Mouse (Mus musculus) heart, embryonic 16.5 days (tissue): ENCODE measurements around the gene Cox20. TPM values are rescaled to one million over a fixed set of nuclear protein-coding genes. Genes with fewer than 3 reads are reported as not detected.
"Not testable (repeated sequence)": the region's sequence is repeated elsewhere in the genome, so short reads cannot be mapped to it uniquely, and the experiment has no call there.

Experiments used
- ATAC-seq: fragments of 200-750 bp; cut with Nextera tagmentation; replicated peaks from 2 replicates; pipeline ENCODE4 v1.8.0; 2017; ENCODE audit warnings: moderate number of reproducible peaks; ENCODE audit not compliant: insufficient read depth, low FRiP score; ENCODE audit errors: extremely low read depth
- H3K27ac ChIP-seq: fragments of 300-500 bp; sonication (generic); 2 replicates; pipeline ENCODE4 v1.5.1; 2014; ENCODE audit warnings: mild to moderate bottlenecking, low read length, control low read depth, moderate library complexity
- H3K27me3 ChIP-seq: fragments of 300-500 bp; sonication (generic); 2 replicates; pipeline ENCODE4 v1.6.1; 2014; ENCODE audit warnings: low read length, mixed read lengths; ENCODE audit not compliant: control insufficient read depth, insufficient read depth
- H3K36me3 ChIP-seq: fragments of 300-500 bp; sonication (generic); 2 replicates; pipeline ENCODE4 v1.6.1; 2014; ENCODE audit not compliant: control insufficient read depth, insufficient read depth
- H3K4me1 ChIP-seq: fragments of 300-500 bp; sonication (generic); 2 replicates; pipeline ENCODE4 v1.6.1; 2014; ENCODE audit warnings: low read length, mixed read lengths; ENCODE audit not compliant: control insufficient read depth, insufficient read depth
- H3K4me2 ChIP-seq: fragments of 300-500 bp; sonication (generic); 2 replicates; pipeline ENCODE4 v1.6.1; 2014; ENCODE audit warnings: low read depth, mild to moderate bottlenecking, control low read depth, low read length
- H3K4me3 ChIP-seq: fragments of 300-500 bp; sonication (generic); 2 replicates; pipeline ENCODE4 v1.5.1; 2014; ENCODE audit warnings: mild to moderate bottlenecking, control low read depth, low read length
- H3K9ac ChIP-seq: fragments of 300-500 bp; sonication (generic); 2 replicates; pipeline ENCODE4 v1.6.1; 2014; ENCODE audit warnings: low read length, control low read depth
- H3K9me3 ChIP-seq: fragments of 300-500 bp; sonication (generic); replicated peaks from 2 replicates; pipeline ENCODE4 v1.6.1; 2016; ENCODE audit warnings: low read length; ENCODE audit not compliant: control insufficient read depth
- WGBS: fragments of 180-500 bp; shearing (Covaris S2); extraction: QIAGEN DNeasy Blood & Tissue Kit; methylation state at CpG from one replicate; pipeline ENCODE4 v1.1.7; 2014; 5-methylcytosine and 5-hydroxymethylcytosine counted together
- polyA plus RNA-seq: library from polyadenylated mRNA; unstranded; fragments of >200 nt; fragmentation: Nextera tagmentation; extraction: Ambion mirVana; gene quantifications from 2 replicates; pipeline ENCODE4 v1.2.1, GENCODE M21; 2015

Cox20 gene
- polyA plus RNA-seq: 268 and 273 TPM in 2 replicates

DNA sequence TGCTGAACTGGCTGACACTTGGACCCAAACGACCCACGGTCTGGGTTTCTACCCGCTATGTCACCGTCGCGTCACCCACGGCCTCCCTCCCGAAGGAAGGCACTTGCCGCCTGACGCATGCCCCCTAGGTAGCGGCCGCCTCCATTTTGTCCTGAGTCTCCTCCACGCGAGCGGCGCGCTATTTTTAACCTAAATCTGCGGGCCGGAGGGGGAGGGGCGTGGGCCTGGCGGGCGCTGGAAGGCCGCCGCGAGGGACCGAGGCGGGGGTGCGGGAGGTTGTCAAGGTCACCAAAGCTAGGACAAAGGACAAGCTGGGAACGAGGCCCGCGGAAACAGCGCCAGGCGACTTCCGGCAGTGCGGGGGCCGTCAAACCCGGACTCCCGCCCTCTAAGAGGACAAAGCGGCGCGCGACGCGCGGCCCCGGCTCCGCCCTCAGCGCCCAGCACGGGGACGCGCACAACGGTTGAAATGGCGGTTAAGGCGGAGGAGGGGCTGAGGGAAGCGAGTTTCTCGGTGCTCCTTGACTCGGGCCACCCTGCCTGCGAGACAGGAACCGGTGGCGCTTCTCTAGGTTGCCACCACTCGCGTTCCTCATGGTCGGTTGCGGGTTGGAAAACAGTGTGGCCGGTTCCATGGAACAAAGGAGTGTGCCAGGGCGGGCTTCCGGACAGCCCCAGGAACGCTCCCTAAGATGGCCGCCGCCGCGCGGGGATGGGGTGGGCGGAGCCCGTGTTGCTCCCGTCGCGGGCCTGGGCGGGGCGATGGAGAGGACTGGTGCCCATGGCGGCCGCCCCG is at the start of gene Cox20:
Gene Cox20 (plus strand): TSS at position 742 of the 796 bp plus-strand sequence.
- peak within 1 kb of the TSS; percentile 96 for H3K27ac ChIP-seq
- peak within 1 kb of the TSS; percentile 89 for H3K4me2 ChIP-seq
- peak within 1 kb of the TSS; percentile 85 for H3K4me3 ChIP-seq
- peaks cover 28% of the 10 kb centered on the region for H3K4me1 ChIP-seq
- H3K27me3 ChIP-seq: no peaks in the 10 kb centered on the region
- under 1% methylated on average over 79 of the region's 83 CpGs for WGBS
- ATAC-seq: peak; percentile 91
- peak within 1 kb of the TSS; percentile 94 for H3K9ac ChIP-seq
- H3K9me3 ChIP-seq: no peaks in the 10 kb centered on the region
- H3K36me3 ChIP-seq: peaks cover 19% of the 10 kb centered on the region

DNA sequence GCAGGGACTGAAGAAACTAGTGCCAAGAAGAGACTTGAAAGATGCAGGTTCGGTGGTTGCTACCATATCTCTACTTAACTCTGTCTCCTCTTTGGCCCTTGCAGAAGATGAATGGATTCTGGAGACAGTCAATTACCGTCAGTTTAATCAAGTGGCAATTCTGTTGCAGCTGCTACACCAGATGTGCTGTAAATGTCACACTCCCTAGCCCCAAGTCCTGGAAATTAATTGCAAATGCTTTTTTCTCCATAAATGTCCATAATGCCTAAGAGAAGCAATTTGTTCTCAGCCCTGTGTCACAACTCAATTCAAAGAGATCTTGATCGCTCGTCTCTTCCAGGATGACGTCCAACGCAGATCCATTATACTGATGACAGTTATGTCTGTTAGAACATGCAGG is 48.3 kb upstream of the Cox20 start:
- H3K4me3 ChIP-seq: no peak overlapping the region
- no peak for ATAC-seq
- H3K4me1 ChIP-seq: 0 out of 2 replicates have a peak, but pooled peaks cover 3% of the 10 kb centered on the region
- H3K27ac ChIP-seq: no peak overlapping the region
- no peak overlapping the region for H3K9ac ChIP-seq
- no peaks in the 10 kb centered on the region for H3K9me3 ChIP-seq
- H3K36me3 ChIP-seq: no peaks in the 10 kb centered on the region
- no peak overlapping the region for H3K4me2 ChIP-seq
- WGBS: 79% methylated on average over 6 of the region's 6 CpGs
- H3K27me3 ChIP-seq: no peaks in the 10 kb centered on the region

DNA sequence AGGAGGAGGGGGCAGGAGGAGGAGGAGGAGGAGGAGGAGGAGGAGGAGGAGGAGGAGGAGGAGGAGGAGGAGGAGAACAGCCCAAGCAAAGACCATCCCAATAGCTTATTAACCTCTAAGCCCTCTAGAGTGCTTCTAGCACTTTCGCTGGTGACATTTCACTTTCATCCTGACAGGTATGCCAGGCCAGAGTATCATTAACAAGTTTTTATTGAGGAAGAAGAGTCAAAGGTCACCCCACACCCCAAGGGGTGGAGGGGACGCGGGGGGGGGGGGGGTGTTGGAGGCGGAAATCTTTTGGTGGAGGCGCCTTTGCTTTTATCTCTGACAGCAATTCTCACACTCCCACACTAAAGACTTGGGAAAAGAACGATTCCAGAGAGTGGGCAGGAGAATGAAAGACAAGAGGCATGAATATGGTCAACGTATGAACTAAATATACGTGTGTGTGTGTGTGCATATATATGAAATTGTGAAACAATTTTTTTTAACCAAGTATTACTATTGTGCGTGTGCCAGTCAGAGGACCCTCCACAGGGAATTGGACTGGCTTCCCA is 43.7 kb upstream of the Cox20 start:
- no peak for ATAC-seq
- Histone ChIP-seq H3K27me3 (no peaks in the 10 kb centered on the region), H3K4me1 (0 out of 2 replicates have a peak, but pooled peaks cover 4% of the 10 kb centered on the region), H3K27ac (no peak overlapping the region), H3K9me3 (no peaks in the 10 kb centered on the region), H3K4me2 (peak overlapping the region; percentile 84), H3K36me3 (no peaks in the 10 kb centered on the region), H3K4me3 (peak overlapping the region; percentile 53), H3K9ac (no peak overlapping the region; the same call in 1 of the 2 replicates)
- 50% methylated on average over 9 of the region's 9 CpGs for WGBS

DNA sequence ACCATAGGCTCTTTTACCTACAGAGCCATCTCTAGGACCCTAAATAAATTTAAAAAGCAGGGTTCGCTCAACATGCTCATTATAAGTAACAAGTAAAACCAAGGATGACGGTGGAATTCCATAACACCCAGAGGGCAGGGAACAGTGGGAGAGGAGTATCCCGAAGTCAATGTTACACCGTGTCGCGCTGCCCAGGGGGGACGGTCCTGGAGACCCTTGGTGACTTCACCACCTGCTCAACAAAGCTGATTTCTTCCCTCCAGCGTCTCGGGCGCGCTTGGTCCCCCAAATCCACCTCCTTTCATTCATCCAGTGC is 43.2 kb upstream of the Cox20 start:
- peak overlapping the region; percentile 82 for H3K9ac ChIP-seq
- peak overlapping the region; percentile 84 for H3K4me2 ChIP-seq
- 0 out of 2 replicates have a peak, but pooled peaks cover 4% of the 10 kb centered on the region for H3K4me1 ChIP-seq
- no peaks in the 10 kb centered on the region for H3K36me3 ChIP-seq
- no peaks in the 10 kb centered on the region for H3K9me3 ChIP-seq
- WGBS: 8% methylated on average over 11 of the region's 11 CpGs
- no peaks in the 10 kb centered on the region for H3K27me3 ChIP-seq
- peak overlapping the region; percentile 53 for H3K4me3 ChIP-seq
- H3K27ac ChIP-seq: no peak overlapping the region
- peak; percentile 50; the same call in 1 of the 2 replicates for ATAC-seq

DNA sequence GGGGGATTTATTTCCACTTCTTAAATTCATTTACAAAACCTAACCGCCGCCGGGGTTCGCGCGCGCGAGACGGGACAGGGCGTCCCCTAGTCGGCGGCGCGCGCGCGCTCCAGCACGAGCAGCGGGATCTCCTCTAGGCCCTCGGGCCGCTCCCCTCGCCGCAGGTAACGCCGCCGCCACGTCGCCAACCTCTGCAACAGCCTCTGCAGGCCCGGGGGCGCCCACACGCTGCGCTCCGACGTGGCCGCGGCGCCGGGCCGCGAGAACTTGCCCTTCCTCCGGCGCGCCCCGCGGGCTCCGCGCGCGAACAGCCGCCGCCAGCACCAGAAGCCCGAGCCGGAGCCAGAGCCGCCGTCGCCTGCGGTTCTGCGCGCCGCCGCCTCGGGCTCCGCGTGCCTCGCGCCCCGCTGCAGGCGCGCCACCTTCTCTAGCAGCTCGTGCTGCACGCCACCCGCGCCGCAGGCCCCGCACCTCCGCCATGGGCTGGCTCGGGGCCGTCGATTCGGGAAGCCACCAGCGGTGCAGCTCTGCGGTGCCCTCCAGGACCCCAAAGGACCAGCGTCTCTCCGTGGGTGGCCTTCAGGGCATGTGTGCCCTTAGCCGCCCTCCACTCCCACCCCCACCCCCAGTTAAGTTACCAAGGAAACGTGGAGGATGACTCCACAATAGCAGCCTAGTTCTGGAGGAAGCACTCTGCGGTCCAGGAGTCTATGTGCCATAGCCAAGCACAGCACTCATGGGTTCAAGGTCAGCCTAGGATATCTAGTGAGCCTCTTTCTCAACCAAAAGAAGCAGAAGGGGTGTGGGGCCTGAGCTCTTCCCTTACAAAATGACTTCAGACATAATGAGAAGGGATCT is 42.6 kb upstream of the Cox20 start:
- Histone ChIP-seq H3K9me3 (no peaks in the 10 kb centered on the region), H3K27ac (peak overlapping the region; percentile 6; the same call in 1 of the 2 replicates), H3K4me1 (0 out of 2 replicates have a peak, but pooled peaks cover 4% of the 10 kb centered on the region), H3K36me3 (no peaks in the 10 kb centered on the region), H3K9ac (peak overlapping the region; percentile 82), H3K4me2 (peak overlapping the region; percentile 84), H3K4me3 (peak overlapping the region; percentile 53), H3K27me3 (no peaks in the 10 kb centered on the region)
- peak; percentile 85 for ATAC-seq
- under 1% methylated on average over 87 of the region's 87 CpGs for WGBS

DNA sequence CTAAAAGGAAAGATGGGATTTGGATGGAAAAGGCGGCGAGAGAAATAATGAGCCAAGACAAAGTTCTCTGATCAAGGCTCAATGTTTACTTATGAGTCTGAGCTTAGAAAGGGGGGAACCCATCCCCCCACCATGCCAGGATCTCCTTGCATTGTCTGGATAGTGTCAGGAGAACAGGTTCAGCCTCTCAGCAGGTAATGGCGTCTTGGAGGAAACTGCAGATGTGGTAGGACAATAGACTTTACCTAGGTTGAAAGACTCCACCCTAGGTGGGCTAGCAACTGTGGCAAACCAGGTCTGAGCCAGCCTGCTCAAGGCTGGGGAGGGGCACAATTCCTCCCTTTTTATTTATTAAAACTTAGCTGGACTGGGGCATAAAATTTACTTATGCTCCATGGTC is 35.6 kb upstream of the Cox20 start:
- not testable (repeated sequence) for H3K4me2 ChIP-seq, H3K36me3 ChIP-seq, H3K4me3 ChIP-seq, H3K4me1 ChIP-seq, H3K27me3 ChIP-seq, H3K9ac ChIP-seq, ATAC-seq, H3K27ac ChIP-seq, H3K9me3 ChIP-seq
- WGBS: 82% methylated on average over 3 of the region's 3 CpGs

DNA sequence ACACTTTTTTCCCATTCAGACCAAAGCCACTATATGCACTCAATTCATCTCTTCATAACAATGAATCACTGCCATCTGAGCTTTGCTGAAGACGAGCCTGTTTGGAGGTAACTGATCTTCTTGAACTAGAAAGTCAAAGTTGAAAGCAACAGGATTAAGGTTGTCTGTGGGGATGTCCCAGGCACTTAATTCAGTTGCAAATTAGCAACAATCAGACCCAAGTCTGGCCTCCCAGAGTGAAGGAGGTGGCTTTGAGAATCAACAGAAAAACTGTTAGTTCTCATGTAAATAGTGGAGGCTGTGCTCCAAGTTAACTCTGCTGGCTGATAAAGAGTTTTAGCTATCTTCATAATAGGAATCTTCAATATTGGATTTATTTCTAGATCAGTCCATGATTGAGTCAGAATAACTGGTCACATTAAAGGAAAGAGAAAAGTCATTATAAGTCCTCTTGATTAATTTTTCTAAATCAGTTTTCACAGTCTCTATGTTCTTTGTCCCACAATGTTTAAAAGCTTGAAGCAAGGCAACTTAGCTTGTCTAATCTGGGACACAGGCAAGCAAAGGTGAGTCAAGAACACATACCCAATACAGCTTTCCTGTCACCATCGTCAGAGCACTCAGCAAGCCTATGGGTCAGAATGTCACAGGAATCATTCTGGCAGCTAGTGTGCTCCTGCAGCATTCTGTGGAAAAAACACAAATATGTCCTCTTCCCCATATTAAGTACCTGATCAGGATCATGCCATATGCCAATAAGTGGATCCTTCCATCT is 34.8 kb upstream of the Cox20 start:
- no peak overlapping the region for H3K9ac ChIP-seq
- 72% methylated on average over 2 of the region's 2 CpGs for WGBS
- no peak overlapping the region for H3K4me2 ChIP-seq
- H3K27me3 ChIP-seq: no peaks in the 10 kb centered on the region
- peaks cover 6% of the 10 kb centered on the region for H3K9me3 ChIP-seq
- H3K4me1 ChIP-seq: no peaks in the 10 kb centered on the region
- H3K36me3 ChIP-seq: no peaks in the 10 kb centered on the region
- H3K27ac ChIP-seq: no peak overlapping the region
- no peak for ATAC-seq
- no peak overlapping the region for H3K4me3 ChIP-seq

DNA sequence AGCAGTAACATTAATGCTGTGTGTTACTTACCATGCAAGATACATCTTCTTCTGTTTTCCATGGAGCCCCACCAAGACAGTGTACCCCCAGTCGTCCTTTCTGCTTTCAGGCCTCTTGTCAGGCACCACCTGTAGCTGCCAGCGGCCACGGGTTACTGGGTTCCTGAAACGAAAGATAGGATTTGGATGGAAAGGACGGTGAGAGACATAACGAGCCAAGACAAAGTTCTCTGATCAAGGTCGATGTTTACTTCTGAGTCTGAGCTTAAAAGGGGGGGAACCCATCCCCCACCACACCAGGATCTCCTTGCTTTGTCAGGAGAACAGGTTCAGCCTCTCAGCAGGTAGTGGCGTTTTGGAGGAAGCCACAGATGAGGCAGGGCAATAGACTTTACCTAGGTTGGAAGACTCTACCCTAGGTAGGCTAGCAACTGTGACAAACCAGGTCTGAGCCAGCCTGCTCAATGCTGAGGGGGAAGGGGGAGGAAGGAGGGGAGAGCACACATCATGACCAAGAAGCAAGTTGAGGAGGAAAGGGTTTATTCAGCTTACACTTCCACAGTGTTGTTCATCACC is 31.2 kb upstream of the Cox20 start:
- Histone ChIP-seq H3K27ac (no peak overlapping the region), H3K4me2 (no peak overlapping the region), H3K4me3 (no peak overlapping the region), H3K36me3 (no peaks in the 10 kb centered on the region), H3K9ac (no peak overlapping the region), H3K4me1 (no peaks in the 10 kb centered on the region), H3K9me3 (peaks cover 6% of the 10 kb centered on the region), H3K27me3 (no peaks in the 10 kb centered on the region)
- ATAC-seq: no peak
- WGBS: 48% methylated on average over 8 of the region's 8 CpGs
